Mouse (Mus musculus) common myeloid progenitor, adult 5-6 weeks (primary cell): ENCODE measurements around the gene Eif2b3. TPM values are rescaled to one million over a fixed set of nuclear protein-coding genes. Genes with fewer than 3 reads are reported as not detected.

ENCODE experiments used
- ATAC-seq: replicated peaks from 2 replicates; pipeline ENCODE4 v1.8.0; 2016; ENCODE audit warnings: low read depth, mild to moderate bottlenecking, moderate TSS enrichment, inconsistent platforms; ENCODE audit not compliant: poor library complexity, severe bottlenecking
- total RNA-seq: library from RNA; stranded (forward); fragments of 200-1000, 187-1606 nt; gene quantifications from 2 replicates; pipeline ENCODE4 v1.2.3, GENCODE M21; 2017

Eif2b3 gene
- total RNA-seq, 1 experiment from 2014 or later: 48.6 TPM

GRCm38 (mm10) chr4:117087948-117088640 lies 68.9 kb downstream of the Eif2b3 start:
- ATAC-seq: no peak

- ATAC-seq: 0 out of 2 replicates have a peak, but pooled peaks have one; percentile 15
These were observed 71.4 kb downstream of the Eif2b3 start for GRCm38 (mm10) chr4:117090586-117090985.

- ATAC-seq: no peak
These were observed 75.6 kb downstream of the Eif2b3 start for GRCm38 (mm10) chr4:117094626-117095361.

GRCm38 (mm10) chr4:117095551-117096452 lies 76.6 kb downstream of the Eif2b3 start, which contains the start of gene Ptch2:
Ptch2 (plus strand) TSS chr4:117096075.
- ATAC-seq: peak; percentile 50

- ATAC-seq: no peak
These were observed 77.5 kb downstream of the Eif2b3 start for GRCm38 (mm10) chr4:117096666-117097065.

- ATAC-seq: no peak
These were observed 79.0 kb downstream of the Eif2b3 start for GRCm38 (mm10) chr4:117097969-117098763.

- no peak for ATAC-seq
These were observed 79.5 kb downstream of the Eif2b3 start for GRCm38 (mm10) chr4:117098764-117099036.

GRCm38 (mm10) chr4:117100036-117100435 lies 80.8 kb downstream of the Eif2b3 start:
- no peak for ATAC-seq

- peak; percentile 39 for ATAC-seq
These were observed 82.0 kb downstream of the Eif2b3 start for GRCm38 (mm10) chr4:117101218-117101617.

- no peak for ATAC-seq
These were observed 85.5 kb downstream of the Eif2b3 start for GRCm38 (mm10) chr4:117104672-117105071.

- ATAC-seq: no peak
These were observed 85.9 kb downstream of the Eif2b3 start for GRCm38 (mm10) chr4:117105127-117105526.

GRCm38 (mm10) chr4:117107813-117108523 lies 88.8 kb downstream of the Eif2b3 start:
- no peak for ATAC-seq

GRCm38 (mm10) chr4:117108524-117108849 lies 89.3 kb downstream of the Eif2b3 start:
- ATAC-seq: no peak

- no peak for ATAC-seq
These were observed 90.1 kb downstream of the Eif2b3 start for GRCm38 (mm10) chr4:117109330-117109729.

- ATAC-seq: no peak
These were observed 91.0 kb downstream of the Eif2b3 start for GRCm38 (mm10) chr4:117110249-117110648.

GRCm38 (mm10) chr4:117110985-117111384 lies 91.8 kb downstream of the Eif2b3 start:
- ATAC-seq: no peak

- no peak for ATAC-seq
These were observed 94.0 kb downstream of the Eif2b3 start for GRCm38 (mm10) chr4:117113237-117113636.

- ATAC-seq: no peak
These were observed 96.4 kb downstream of the Eif2b3 start for GRCm38 (mm10) chr4:117115592-117115991.

- ATAC-seq: no peak
These were observed 98.7 kb downstream of the Eif2b3 start for GRCm38 (mm10) chr4:117117931-117118330.
